Mouse (Mus musculus) heart, adult 9 months (tissue): ENCODE measurements around the gene Ctdnep1.
"Not testable (repeated sequence)": the region's sequence is repeated elsewhere in the genome, so short reads cannot be mapped to it uniquely, and the experiment has no call there.

Experiments used
- DNase-seq, 2 experiments: peaks; one replicate each; pipeline ENCODE4 v3.0.0; 2022; ENCODE audit warnings: low spot score in 2 of 2

Ctdnep1 gene

DNA sequence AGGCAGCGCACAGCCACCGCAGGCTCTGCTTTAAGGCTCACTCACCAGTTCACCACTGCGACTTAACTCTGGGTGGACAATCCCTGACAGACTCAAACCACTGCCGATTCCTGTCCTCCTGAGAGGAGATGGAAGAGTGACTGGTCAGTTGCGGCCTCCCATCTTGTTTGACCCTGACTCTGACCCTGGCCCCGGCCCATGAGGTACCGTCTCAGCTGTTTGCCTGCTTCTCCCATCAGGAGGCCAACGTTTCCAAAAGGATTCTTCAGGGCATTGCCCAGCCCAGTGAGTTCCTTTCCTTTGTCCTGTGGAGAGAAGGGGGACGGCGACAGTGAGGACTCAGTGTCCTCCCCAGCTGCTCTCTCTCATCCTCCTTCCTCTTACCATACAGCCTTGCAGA is 30.0 kb downstream of the Ctdnep1 start:
- DNase-seq: no peak

DNA sequence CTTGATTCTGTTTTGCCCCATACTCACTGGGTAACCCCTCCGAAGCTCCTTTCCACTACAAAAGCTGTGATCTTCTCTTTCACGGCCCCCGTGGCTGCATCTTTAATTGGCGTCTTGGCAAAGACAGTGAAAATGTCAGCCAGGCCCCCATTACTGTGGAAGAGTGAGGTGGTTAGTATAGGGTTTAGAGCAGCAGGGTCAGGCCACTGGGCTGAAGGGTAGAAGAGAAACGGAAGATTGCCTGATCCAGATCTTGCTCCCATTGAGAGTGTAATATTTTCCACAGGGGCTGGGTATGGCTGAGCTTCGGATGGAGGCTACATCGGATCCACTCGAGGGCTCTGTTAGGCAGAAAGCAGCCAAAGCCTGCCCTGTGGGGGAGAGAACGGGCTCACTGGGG is 32.0 kb downstream of the Ctdnep1 start:
- DNase-seq: no peak

- no peak for DNase-seq
Observed at GRCm38 (mm10) chr11:70013408-70013807, 32.5 kb downstream of the Ctdnep1 start.

GRCm38 (mm10) chr11:70014051-70014450 is 33.1 kb downstream of the Ctdnep1 start:
- DNase-seq: no peak

- peak; percentile 86 to 91 for DNase-seq
Observed at GRCm38 (mm10) chr11:70014880-70015558, 34.1 kb downstream of the Ctdnep1 start, which contains the start of gene Acadvl. TSS of gene Acadvl (minus strand) at chr11:70015411.

DNA sequence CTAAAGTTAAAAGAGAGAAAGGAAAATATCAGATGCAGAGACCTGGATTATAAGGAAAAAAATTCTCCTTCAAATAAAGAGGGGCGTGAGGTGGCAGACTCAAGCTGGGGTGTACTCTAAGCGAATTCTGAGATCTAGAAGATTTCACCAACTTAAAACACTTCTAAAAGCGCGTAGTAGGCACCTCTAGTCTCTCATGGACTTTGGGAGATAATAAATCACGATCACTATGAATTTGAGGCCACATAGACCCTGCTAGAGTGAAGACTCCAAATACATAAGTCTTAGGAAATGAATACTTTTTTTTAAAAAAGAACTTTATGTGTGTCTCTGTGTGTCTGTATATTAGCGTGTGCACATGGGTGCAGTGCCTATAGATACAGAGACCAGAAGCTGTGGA is 34.7 kb downstream of the Ctdnep1 start:
- no peak for DNase-seq

DNA sequence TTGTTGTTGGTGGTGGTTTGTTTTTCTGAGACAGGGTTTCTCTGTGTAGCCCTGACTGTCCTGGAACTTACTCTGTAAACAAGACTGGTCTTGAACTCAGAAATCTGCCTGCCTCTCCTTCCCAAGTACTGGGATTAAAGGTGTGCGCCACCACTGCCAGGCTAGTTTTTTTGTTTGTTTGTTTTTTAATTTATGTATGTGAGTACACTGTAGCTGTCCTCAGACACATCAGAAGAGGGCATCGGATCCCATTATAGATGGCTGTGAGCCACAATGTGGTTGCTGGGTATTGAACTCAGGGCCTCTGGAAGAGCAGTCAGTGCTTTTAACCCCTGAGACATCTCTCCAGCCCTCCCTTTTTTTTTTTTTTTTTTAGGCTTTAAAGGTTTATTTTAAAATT is 35.2 kb downstream of the Ctdnep1 start:
- DNase-seq: not testable (repeated sequence)

- DNase-seq: no peak
Observed at GRCm38 (mm10) chr11:70016669-70017068, 35.7 kb downstream of the Ctdnep1 start, which contains the start of gene Dlg4. TSS of gene Dlg4 (plus strand) at chr11:70016942.

DNA sequence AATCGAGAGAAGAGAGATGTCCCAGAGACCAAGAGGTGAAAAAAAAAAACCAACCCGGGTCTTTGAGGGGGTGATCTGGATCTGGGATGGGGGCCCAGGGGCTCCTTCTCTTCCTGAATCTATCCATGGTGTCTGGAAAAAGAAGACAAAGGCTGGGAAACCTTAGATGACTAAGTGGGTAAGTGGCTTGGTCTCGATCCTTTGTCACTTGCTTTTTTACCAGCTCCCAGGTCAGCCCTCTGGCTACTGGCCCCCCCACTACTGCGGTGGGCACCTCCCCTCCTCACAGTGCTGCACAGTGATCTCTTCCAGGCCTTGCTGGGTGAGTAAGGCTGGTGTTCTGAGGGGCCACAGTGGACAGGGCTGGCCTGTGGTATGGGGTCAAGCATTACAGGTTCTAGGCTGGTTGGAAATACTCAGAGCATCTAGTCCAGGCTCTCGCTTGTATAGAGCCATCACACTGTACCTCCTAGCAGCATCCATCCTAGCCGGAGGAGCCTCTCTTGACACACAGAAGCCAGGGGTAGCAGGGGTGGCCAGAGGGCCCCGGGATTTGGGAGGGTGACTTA is 36.3 kb downstream of the Ctdnep1 start:
- DNase-seq: no peak

GRCm38 (mm10) chr11:70018131-70018990 is 37.4 kb downstream of the Ctdnep1 start:
- peak in 1 of 2 experiments; percentile 36 for DNase-seq

DNA sequence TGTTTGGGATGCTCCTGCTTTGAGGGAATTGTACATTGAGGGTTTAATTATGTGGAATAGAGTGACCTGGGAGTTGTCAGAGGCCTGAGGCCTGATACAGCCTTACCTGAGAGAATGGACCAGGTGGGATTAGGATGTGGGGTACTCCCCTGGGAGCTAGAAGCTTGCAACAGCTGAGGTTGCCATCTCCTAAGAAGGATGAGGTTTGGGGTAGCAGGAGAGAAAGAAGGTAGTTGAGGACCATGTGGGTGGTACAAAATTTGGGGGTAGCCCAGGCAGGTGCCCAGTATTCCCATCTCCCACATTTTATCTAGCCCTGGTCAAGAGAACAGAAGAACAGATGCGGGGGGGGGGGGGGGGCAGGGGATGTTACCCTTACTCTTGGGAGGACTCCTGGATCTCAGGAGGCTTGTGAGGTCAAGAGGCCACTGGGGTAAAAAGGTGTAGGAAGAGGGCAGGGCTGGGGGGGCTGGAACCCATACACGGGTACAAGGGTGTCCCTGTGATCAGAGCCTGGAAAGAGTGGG is 38.6 kb downstream of the Ctdnep1 start:
- DNase-seq: no peak

DNA sequence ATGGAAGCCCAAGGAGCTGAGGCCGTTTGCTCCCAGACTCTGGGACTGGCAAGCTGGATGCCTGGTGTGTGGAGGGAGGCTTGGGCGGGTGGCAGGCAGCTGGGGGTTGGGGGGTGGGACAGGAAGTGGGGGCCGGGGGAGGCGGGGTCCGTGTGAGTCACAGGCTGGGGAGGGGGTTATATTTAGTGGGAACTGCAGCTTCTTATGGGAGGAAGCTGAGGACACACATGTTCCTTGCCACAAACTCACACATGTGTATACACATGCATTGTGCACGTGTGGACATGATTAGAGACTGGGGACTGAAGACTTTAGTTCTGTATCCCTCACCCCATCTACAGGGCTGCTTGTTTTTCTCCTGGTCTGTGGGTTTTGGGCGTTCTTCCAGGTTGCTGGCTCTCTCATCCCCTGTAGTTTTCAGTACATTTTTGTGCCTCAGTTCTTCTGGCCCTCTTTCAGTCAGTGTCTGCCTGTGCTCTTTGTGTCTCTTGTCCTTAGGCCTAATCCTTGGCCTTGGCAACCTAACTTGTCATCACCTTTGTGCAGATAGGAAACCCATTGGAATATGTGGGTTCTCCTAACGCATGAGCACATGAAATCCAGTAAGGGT is 39.2 kb downstream of the Ctdnep1 start:
- DNase-seq: no peak

DNA sequence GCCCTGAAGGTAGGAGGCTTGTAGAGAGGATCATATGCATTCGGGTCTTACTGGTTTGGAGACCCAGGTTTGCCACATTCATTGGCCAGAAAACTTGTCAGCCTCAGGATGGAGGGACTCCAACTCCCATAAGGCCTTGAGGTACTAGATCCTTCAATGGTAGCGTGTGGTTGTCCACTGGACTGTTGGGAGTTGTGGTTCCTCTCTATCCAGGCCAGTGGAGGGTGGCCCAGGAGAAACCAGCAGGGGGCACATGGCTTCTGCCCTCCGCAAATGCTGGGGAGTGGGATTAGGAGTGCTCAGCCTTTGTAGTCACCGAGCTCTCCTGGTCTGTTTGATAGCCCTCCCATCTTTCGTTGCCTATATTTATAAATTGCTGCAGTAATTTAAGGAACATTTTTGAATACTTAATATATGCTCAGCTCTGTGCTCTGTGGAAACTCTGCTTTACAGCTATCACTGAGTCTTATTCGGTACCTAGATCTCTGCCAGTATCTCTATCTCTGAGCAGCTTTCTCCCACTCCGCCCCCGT is 39.8 kb downstream of the Ctdnep1 start:
- peak; percentile 83 to 84 for DNase-seq

DNA sequence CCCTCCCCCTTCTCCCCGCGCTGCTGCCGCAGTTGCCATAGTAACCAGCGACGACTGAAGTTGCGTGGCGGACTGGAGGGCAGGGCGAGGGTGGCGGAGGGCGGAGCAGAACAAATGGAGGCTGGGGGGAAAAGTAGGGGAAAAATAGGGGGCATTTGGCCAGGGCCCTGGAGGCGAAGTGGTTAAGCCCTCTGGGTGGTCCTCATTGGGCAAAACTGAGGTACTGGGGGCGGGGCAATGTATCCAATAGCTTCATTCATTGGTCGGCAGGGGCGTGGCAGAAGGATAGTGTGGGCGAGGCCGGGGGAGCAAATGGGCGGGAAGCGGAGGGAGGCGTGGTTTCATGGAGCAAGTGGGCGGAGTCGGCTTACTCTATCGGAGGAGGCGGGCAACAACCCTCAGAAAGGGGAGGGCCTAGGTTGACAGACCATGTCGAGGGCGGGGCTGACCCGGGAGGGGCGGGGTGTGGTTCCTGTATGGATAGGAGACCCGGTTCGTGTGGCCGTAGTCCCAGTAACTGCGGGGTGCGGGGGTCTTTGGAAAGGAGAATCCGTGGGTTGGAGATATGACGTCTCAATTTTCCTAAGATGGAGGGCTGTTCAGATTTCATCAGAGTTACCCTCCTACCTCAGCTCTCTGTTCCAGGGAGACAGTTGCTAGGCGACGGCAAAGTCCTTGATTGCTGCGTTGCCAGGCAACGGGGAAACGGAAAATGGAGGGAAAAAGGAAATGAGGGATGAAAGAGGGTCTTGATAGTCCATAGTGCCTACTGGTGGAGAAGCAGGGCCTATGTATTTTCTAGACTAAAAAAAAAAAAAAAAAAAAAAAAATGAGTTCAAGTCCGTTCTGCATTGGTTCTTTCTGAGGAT is 40.5 kb downstream of the Ctdnep1 start:
- peak; percentile 90 to 94 for DNase-seq

- DNase-seq: no peak
Observed at GRCm38 (mm10) chr11:70023481-70024150, 42.7 kb downstream of the Ctdnep1 start.

DNA sequence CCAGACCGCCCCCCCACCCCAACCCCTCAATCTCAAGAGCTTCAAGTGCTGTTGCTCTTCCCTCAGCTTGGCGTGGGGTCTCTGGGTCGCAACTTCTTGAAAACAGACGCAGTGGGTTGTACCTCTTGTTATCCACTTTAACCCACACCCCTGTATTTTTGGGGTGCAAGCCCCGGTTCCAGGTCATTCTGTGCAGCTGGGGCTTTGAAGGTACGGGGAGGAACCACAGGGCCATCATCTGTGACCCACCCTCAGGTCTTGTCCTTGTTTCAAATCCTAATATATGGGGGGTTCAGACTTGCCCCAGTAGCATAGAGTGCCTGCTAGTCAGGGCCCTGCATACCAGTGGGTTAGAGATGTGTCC is 43.2 kb downstream of the Ctdnep1 start:
- no peak for DNase-seq

DNA sequence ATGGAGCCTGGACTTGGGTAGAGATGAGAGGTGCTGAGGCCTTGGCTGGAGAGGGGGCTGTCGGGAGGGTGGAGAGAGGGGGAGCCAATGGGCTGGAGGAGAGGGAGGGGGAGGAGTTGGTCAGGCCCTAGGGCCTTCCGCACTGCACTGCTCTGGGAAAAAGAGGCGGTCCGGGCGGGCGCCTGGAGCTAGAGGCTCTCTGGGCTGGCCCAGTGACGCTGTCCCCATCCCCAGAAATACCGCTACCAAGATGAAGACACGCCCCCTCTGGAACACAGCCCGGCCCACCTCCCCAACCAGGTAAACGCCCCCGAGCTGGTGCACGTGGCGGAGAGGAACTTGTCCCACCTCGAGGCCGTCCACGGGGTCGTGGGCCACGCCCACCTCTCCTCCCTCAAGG is 45.7 kb downstream of the Ctdnep1 start:
- DNase-seq: peak; percentile 64 to 65

- no peak for DNase-seq
Observed at GRCm38 (mm10) chr11:70027397-70027796, 46.4 kb downstream of the Ctdnep1 start.

- no peak for DNase-seq
Observed at GRCm38 (mm10) chr11:70028401-70029129, 47.6 kb downstream of the Ctdnep1 start.
